Mouse (Mus musculus): Measurements from ENCODE around the gene Adgrv1.

The Adgrv1 gene

DNA sequence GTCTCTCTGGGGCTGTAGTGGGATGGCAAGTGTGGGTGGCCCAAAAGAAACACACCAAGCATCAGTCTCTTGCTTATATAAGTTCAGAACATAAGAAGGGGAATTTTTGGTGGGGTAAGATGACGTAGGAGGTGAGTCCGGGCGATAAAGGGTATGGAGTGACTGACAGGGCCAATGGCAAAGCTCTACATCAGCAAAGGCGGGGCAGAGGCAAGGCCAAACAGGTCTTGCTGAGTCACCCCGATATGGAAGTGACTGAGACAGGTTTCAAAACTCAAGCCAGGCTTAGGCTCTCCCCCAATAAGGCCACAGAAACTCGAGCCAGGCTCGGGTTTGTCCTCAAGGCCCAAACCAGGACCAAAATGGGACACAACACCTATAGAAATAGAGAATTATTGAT lies 394.1 kb downstream of the Adgrv1 start:
- DNase-seq (ENCODE audit: low read depth) = no peak

DNA sequence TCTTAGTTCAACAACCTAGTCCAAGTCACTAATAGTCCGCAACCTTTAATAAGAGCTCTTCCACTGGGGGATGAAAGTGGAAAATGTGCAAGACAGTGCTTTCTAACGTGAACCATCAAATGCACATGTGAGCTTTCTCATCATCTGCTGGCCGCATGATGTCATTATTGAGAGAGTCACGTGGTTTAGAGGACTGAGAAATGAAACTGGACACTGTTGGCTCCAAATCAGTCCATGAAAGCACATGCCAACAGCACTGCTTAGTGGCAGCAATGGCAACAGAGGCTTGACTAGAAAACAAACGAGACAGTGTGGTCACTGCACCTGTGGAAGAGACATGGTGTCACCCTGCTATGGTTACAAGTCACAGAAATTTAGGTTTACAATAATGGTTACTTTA lies 395.0 kb downstream of the Adgrv1 start:
- DNase-seq (ENCODE audit: low read depth) = no peak

GRCm38 (mm10) chr13:81236758-81237395 lies 396.1 kb downstream of the Adgrv1 start:
- DNase-seq (ENCODE audit: low read depth) = no peak

GRCm38 (mm10) chr13:81234031-81234430 lies 398.9 kb downstream of the Adgrv1 start:
- DNase-seq (ENCODE audit: low read depth) = no peak

DNA sequence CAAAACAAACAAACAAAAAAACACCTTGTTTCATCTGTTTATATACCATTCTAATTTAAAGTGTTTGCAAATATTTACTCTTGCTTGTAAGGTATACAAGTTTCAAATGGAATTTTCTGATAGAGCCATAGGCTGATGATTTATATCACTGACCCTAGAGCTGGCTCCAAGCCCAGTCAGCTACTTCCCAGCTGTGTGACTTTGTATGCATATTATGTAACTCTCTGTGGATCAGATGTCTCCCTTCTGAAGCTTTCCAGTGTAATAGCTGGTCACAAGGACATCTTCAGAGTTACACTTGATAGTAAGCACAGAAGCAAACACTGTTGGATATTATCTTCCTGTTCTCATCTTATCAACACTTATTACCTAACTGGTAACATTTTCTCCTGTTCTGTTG lies 400.1 kb downstream of the Adgrv1 start:
- no peak for DNase-seq (ENCODE audit: low read depth)

DNA sequence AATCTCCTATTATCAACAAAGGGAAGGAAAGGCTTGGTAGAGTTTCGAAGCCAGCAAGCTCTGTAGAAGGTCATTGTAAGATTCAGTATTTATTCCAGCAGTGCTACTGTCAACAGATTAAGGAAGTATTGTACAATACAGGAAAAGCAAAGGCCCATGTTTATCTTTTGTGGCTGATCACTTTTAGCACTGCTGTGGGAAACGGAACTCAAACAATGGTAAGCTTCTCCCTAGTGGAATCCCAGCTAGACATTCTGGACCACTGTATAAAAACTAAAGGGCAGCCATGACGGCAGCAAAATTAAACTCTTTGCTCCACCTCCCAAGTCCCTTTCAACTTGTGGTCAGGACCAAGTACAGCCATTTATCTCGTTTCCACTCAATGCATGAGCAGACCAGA lies 402.8 kb downstream of the Adgrv1 start:
- no peak for DNase-seq (ENCODE audit: low read depth)

GRCm38 (mm10) chr13:81223768-81224167 lies 409.2 kb downstream of the Adgrv1 start:
- DNase-seq (ENCODE audit: low read depth) = no peak

DNA sequence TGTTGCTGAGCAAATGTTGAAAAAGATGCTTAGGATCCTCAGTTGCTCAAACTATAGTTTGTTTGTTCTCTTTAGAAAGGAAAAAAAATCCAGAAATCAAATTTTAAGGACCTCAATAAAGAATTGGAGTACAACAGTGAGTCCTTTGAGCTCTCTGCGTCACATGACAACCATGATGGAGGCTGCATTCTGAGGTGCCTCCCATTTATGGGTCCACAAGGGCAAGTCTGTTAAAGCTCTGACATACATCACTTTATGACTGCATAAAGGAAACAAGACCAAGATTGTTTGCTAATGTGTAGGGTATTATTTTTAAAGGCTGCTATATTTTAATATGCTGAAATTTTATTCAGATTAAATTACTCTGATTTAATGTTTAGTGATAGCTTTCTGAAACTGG lies 410.6 kb downstream of the Adgrv1 start:
- DNase-seq (ENCODE audit: low read depth) = no peak

DNA sequence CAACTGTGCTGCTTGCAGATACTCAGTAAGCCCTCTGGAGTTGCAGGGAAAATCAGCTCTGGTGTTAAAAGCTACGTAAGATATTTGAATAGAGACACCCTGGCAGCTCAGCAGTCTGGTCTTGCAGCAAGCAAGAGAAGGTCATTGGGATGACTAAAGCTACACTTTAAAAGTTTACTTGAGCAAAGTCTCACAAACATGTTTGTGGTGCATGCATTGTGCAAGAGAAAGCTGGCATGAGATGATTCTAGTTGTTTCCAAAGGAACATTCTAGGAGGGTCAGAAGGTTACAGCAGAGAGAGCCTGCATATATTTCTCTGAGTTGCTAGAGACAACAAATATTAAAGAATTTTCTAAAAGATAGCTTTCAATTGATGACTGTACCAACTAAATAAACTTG lies 421.5 kb downstream of the Adgrv1 start:
- DNase-seq (ENCODE audit: low read depth) = no peak

DNA sequence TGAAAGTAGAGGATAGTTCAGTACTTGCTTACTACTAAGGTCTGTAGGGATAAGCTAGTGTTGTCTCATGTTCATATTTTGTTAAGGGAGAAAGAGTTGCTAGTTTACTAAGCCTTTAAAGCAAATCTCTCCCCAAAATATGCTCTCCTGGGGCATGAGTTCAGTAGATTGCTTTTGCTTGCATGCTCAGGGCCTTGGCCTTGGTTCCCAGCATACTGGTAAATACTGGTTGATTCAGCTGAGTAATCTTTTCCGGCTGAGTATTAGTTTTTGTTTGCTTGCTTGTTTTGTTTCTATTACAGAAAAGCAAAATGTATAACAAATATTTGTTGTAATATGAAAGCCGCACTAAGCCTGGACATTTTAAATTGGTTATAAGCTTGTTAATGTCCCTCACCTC lies 422.4 kb downstream of the Adgrv1 start:
- no peak for DNase-seq (ENCODE audit: low read depth)

- DNase-seq (ENCODE audit: low read depth) = no peak
Observed at GRCm38 (mm10) chr13:81209815-81210214, 423.1 kb downstream of the Adgrv1 start.

- DNase-seq (ENCODE audit: low read depth) = no peak
Observed at GRCm38 (mm10) chr13:81208106-81208613, 424.8 kb downstream of the Adgrv1 start.

DNA sequence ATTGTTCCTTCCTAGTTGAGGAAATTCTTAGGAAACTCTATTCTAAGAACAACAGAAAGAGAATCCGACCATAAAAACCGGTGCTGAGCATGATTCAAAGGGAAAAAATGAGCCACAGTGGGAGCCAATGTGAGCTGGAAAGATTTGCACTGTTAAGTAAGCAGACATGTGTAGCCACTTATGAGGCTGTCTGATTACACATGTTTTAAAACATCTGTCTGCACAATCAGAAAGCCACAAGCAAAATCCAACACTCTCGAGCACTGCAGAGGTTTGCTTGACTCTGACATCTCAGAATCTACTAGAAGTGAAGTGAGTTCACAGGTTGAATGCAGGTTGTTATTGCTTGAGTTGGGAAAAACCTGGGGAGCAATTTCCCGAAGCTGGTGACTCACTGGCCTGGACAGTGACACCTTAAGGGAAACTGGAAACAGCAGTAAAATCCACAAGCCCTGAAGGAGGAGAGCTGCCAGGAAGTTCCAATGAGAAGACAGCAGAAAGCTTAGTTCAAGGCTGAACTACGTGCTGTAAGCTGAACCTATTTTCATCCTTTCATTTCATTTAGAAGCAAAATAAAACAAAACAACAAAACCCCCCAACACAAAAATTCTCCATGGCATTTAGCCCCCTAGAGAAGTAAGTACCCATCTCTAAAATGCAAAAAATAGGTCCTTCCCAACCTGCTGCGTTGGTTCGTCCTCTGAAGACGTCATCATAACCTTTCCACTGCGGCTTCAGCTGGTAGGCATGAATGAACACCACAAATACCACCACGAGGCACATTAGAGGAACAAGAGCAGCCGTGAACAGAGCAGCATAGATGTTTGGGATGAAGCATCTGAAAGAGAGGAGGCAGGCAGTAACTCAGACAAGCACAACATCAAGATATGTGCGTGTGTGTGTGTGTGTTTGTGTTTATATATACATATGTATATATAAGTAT lies 450.7 kb downstream of the Adgrv1 start:
- DNase-seq (ENCODE audit: low read depth) = no peak

DNA sequence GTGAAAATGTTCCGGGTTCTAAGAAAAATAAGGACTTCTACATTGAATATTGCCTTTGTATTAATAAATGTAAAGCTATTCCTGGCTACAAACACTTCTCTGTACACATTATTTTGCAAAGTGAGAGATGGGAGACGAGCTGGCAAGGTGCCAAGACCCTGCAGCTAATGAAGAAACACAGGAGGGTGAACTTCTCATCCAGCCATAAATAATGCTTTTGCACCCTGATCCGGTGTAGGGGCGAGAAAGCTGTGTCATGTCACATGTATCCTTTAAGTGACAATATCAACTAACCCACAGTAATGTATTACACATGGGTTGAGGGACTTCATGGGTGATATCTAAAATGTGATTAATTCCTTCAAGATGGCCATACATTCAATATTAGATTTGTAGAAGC lies 451.5 kb downstream of the Adgrv1 start:
- DNase-seq (ENCODE audit: low read depth) = no peak

GRCm38 (mm10) chr13:81176820-81177219 lies 456.1 kb downstream of the Adgrv1 start:
- no peak for DNase-seq (ENCODE audit: low read depth)

DNA sequence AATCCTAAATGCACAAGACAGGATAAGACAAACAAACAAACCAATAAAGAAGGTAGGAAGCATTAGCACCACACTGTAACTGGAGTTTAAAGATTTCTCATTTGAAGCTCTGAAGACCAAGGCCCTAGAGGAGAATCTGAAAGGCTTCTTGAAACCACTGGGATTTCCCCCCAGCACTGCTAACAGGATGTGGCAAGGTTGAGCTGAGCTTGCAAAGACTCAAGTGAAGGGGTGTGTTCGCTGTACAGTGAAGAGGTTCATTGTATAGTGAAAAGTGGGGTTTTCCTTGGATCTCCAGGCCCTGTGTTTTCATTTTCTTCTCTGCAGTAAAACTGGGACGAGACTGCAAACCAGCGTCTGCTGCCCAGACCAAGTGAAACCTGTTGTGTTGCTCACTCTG lies 456.9 kb downstream of the Adgrv1 start:
- DNase-seq (ENCODE audit: low read depth) = no peak

GRCm38 (mm10) chr13:81171115-81171514 lies 461.8 kb downstream of the Adgrv1 start:
- no peak for DNase-seq (ENCODE audit: low read depth)

DNA sequence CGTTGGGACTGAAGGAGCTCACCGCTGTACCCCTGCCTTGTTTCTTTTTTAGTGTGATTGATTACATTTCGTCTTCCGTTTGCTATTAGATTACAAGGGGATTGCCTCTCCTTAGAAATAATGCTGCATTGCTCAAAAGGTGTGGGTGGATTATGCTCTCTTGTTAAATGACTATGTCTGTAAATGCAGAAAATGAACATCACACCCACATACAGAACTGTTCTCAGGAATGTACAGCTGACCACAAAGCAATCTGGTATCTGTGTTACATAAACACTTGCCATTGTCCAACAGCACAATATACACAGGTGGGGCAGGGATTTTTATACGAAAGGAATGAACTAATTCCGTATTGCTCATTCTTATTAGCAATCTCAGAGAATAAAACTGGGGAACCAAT lies 465.5 kb downstream of the Adgrv1 start:
- DNase-seq (ENCODE audit: low read depth) = no peak

DNA sequence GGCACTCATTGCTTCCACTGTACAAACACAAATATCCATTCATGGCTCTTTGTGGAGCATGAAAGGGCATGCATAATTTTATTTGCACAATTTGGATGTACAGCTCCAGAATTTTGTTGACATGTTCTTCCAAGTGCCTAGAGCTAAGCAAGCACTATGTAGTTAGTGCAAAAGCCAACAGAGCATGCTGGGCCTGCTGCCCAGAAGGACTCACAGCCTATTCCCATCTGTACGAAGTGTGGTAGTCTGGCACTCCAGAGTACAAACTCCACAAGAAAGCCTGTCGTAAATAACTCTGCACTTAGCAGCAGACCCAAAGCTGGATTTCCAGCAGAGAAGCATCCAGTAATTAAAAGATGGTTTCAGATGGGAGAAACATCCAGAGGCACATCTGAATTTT lies 473.1 kb downstream of the Adgrv1 start:
- no peak for DNase-seq (ENCODE audit: low read depth)

DNA sequence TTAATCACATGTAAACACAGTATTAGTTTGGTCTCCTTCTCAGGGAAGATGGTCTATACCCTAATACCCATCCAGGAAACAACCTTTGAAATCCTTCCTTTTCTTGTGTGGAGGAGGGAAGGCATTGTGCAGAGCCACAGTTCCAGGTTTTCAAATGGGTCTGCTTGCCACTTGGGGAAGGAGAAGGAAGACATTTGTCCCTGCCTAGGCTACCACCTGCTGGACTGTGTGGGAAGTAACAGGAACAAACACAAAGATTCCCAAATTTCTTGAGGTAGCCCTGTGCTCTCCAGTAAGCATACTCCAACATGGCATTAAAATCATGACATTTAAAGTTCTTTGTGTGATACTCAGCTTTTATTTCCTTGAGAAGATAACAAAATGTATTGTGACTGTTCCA lies 477.6 kb downstream of the Adgrv1 start:
- no peak for DNase-seq (ENCODE audit: low read depth)

DNA sequence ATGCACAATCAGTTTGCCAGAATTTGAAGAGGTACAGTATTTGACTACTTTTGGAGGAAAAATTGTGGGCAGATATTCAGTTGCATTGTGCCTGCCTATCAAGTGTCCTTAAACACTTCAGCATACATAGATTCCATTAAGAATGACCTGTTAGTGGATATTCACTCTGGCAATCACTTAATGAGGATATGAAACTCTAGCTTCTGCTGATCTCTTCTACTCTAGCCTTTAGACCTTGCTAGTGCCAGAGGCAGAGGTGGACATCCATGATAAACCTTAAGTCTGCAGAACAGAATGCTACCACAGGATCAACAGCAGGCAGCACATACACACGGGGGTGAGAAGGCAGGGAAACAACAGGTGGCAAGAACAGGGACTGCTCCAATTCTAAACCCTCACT lies 488.5 kb downstream of the Adgrv1 start:
- DNase-seq (ENCODE audit: low read depth) = no peak

- DNase-seq (ENCODE audit: low read depth) = no peak
Observed at GRCm38 (mm10) chr13:81142268-81142884, 490.6 kb downstream of the Adgrv1 start.
